Mouse (Mus musculus) CH12.LX (cell line): Measurements from ENCODE around the gene Map2k6.

ENCODE experiments used
- CTCF ChIP-seq, 2 experiments: IDR thresholded peaks in 1 of 2; conservative IDR thresholded peaks in 1 of 2; 2 replicates each; pipeline ENCODE4 v1.5.1; 2011 to 2012; ENCODE audit warnings: low read depth in 2 of 2, low read length in 2 of 2, improper control_type of control experiment in 1 of 2, inconsistent platforms in 1 of 2, mild to moderate bottlenecking in 1 of 2, moderate library complexity in 1 of 2
- ELF1 ChIP-seq: IDR thresholded peaks from 2 replicates; pipeline ENCODE4 v1.6.1; 2014; ENCODE audit warnings: low read depth, mild to moderate bottlenecking, inconsistent platforms, low read length, improper control_type of control experiment
- EP300 ChIP-seq: IDR thresholded peaks from 2 replicates; pipeline ENCODE4 v1.6.1; 2011; ENCODE audit warnings: low read length, improper control_type of control experiment
- JUND ChIP-seq: conservative IDR thresholded peaks from 2 replicates; pipeline ENCODE4 v1.6.1; 2011; ENCODE audit warnings: low read depth, low read length, improper control_type of control experiment
- KAT2A ChIP-seq: IDR thresholded peaks from 2 replicates; pipeline ENCODE4 v1.6.1; 2012; ENCODE audit warnings: low read length, improper control_type of control experiment, inconsistent platforms; ENCODE audit not compliant: insufficient replicate concordance
- MAX ChIP-seq: IDR thresholded peaks from 2 replicates; pipeline ENCODE4 v1.6.1; 2011; ENCODE audit warnings: low read length, improper control_type of control experiment
- NRF1 ChIP-seq: IDR thresholded peaks from 2 replicates; pipeline ENCODE4 v1.6.1; 2014; ENCODE audit warnings: low read depth, mild to moderate bottlenecking, inconsistent platforms, low read length, improper control_type of control experiment, moderate library complexity
- POLR2A ChIP-seq: IDR thresholded peaks from 2 replicates; pipeline ENCODE4 v1.6.1; 2011; ENCODE audit warnings: low read depth, mild to moderate bottlenecking, improper control_type of control experiment, low read length
- SMC3 ChIP-seq: IDR thresholded peaks from 2 replicates; pipeline ENCODE4 v1.6.1; 2011; ENCODE audit warnings: low read depth, low read length, improper control_type of control experiment
- ZMIZ1 ChIP-seq: IDR thresholded peaks from 2 replicates; pipeline ENCODE4 v1.6.1; 2012; ENCODE audit warnings: low read depth, mild to moderate bottlenecking, inconsistent platforms, low read length, improper control_type of control experiment

DNA sequence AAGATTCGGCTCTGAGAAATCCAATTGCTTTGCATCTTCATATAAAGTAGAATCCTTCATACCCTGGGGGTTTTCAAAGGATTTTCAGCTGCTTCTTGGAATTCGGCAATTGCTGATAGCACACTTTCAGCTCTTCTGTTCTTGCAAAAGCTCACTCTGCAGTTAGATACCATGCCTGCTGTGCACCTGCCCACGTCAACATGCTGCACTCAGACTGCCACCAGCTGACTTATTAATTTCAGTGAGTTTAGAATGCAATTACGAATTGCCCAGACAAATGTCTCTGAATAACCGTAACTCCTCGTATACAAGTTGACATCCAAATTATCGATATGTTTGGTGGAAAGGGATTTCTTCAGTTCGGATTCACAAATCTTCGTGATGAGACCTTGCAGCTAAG is 24.9 kb upstream of the Map2k6 start:
- TF ChIP-seq POLR2A = no peak
- TF ChIP-seq NRF1 = no peak
- no peak for TF ChIP-seq CTCF (conservative IDR thresholded peaks at IDR 0.05 in 1 of 2, IDR thresholded peaks at IDR 0.05 in 1 of 2; ENCODE audit: low read depth in 2 of 2, low read length in 2 of 2)
- TF ChIP-seq ZMIZ1 = no peak
- TF ChIP-seq EP300 = no peak
- no peak for TF ChIP-seq KAT2A
- TF ChIP-seq ELF1 = no peak
- TF ChIP-seq JUND = no peak
- no peak for TF ChIP-seq MAX
- no peak for TF ChIP-seq SMC3
